Mouse (Mus musculus) stomach, postnatal 0 days (tissue): ENCODE data around the gene Taf1a.

Experiments used
- CTCF ChIP-seq: IDR thresholded peaks from 2 replicates; pipeline ENCODE4 v1.5.1; 2016; ENCODE audit warnings: antibody characterized with exemption, low read depth, mild to moderate bottlenecking, moderate library complexity
- EP300 ChIP-seq: optimal IDR thresholded peaks from 2 replicates; pipeline ENCODE3; 2016; ENCODE audit warnings: antibody characterized with exemption

GRCm38 (mm10) chr1:183381816-183382215 lies 7.0 kb upstream of the Taf1a start:
- no peak for TF ChIP-seq CTCF
- no peak for TF ChIP-seq EP300
